Mouse (Mus musculus) ES-E14 (cell line): ENCODE results near the gene Rims3.

Experiments
- CHD2 ChIP-seq: IDR thresholded peaks from 2 replicates; pipeline ENCODE4 v1.6.1; 2014; ENCODE audit warnings: mild to moderate bottlenecking, low read depth, low read length, inconsistent platforms
- HCFC1 ChIP-seq: IDR thresholded peaks from 2 replicates; pipeline ENCODE4 v1.6.1; 2012; ENCODE audit warnings: low read length, inconsistent platforms, borderline replicate concordance; ENCODE audit not compliant: insufficient read depth
- MAFK ChIP-seq: IDR thresholded peaks from 2 replicates; pipeline ENCODE4 v1.6.1; 2014; ENCODE audit warnings: mild to moderate bottlenecking, low read depth, low read length, inconsistent platforms; ENCODE audit not compliant: insufficient read depth
- ZC3H11A ChIP-seq: IDR thresholded peaks from 2 replicates; pipeline ENCODE4 v1.6.1; 2012; ENCODE audit warnings: low read depth, mild to moderate bottlenecking, inconsistent platforms, low read length, borderline replicate concordance
- ZNF384 ChIP-seq: IDR thresholded peaks from 2 replicates; pipeline ENCODE4 v1.6.1; 2012; ENCODE audit warnings: low read depth, low read length, inconsistent platforms

GRCm38 (mm10) chr4:120887381-120888112, 32.9 kb downstream of the Rims3 start:
- TF ChIP-seq ZNF384, result no peak
- TF ChIP-seq CHD2, result no peak
- TF ChIP-seq ZC3H11A, result 0 out of 2 replicates have a peak, but pooled peaks have one; percentile 39
- no peak for TF ChIP-seq HCFC1
- TF ChIP-seq MAFK, result no peak
